Mouse (Mus musculus) midbrain, postnatal 0 days (tissue): Measurements from ENCODE around the gene Nudt2. TPM values are rescaled to one million over a fixed set of nuclear protein-coding genes. Genes with fewer than 3 reads are reported as not detected.

Experiments used
- ATAC-seq: fragments of 200-750 bp; cut with Nextera tagmentation; 2 replicates; pipeline ENCODE4 v1.8.0; 2017; ENCODE audit warnings: moderate number of reproducible peaks, mild to moderate bottlenecking, moderate TSS enrichment, moderate library complexity; ENCODE audit not compliant: low FRiP score
- DNase-seq: peaks from one replicate; pipeline ENCODE4 v3.0.0-alpha.2; 2015; ENCODE audit warnings: low spot score
- H3K27ac ChIP-seq: fragments of 300-500 bp; sonication (generic); 2 replicates; pipeline ENCODE4 v1.5.1; 2014; ENCODE audit warnings: low read depth, mild to moderate bottlenecking, low read length, mixed read lengths
- H3K27me3 ChIP-seq: fragments of 300-500 bp; sonication (generic); 2 replicates; pipeline ENCODE4 v1.6.1; 2014; ENCODE audit warnings: low read length, control low read depth, mixed read lengths; ENCODE audit not compliant: insufficient read depth
- H3K36me3 ChIP-seq: fragments of 300-500 bp; sonication (generic); 2 replicates; pipeline ENCODE4 v1.6.1; 2014; ENCODE audit warnings: low read length, control low read depth, mixed read lengths; ENCODE audit not compliant: insufficient read depth
- H3K4me1 ChIP-seq: fragments of 300-500 bp; sonication (generic); 2 replicates; pipeline ENCODE4 v1.6.1; 2014; ENCODE audit warnings: mild to moderate bottlenecking, control low read depth, antibody characterized with exemption, low read length, mixed read lengths; ENCODE audit not compliant: insufficient read depth
- H3K4me2 ChIP-seq: fragments of 300-500 bp; sonication (generic); 2 replicates; pipeline ENCODE4 v1.6.1; 2014; ENCODE audit warnings: low read depth, mild to moderate bottlenecking, low read length, mixed read lengths; ENCODE audit not compliant: poor library complexity, severe bottlenecking
- H3K4me3 ChIP-seq: fragments of 300-500 bp; sonication (generic); 2 replicates; pipeline ENCODE4 v1.5.1; 2014; ENCODE audit warnings: low read depth, mild to moderate bottlenecking, low read length, moderate library complexity
- H3K9ac ChIP-seq: fragments of 300-500 bp; sonication (generic); replicated peaks from 2 replicates; pipeline ENCODE4 v1.6.1; 2014; ENCODE audit warnings: mild to moderate bottlenecking, low read length, moderate library complexity, mixed read lengths; ENCODE audit not compliant: poor library complexity, severe bottlenecking
- H3K9me3 ChIP-seq: fragments of 300-500 bp; sonication (generic); 2 replicates; pipeline ENCODE4 v1.6.1; 2016; ENCODE audit warnings: low read length, control low read depth
- CTCF ChIP-seq: IDR thresholded peaks from 2 replicates; pipeline ENCODE4 v1.5.1; 2016; ENCODE audit warnings: antibody characterized with exemption, mild to moderate bottlenecking
- WGBS: fragments of 180-500 bp; shearing (Covaris S2); extraction: QIAGEN DNeasy Blood & Tissue Kit; methylation state at CpG from one replicate; pipeline ENCODE4 v1.1.7; 2014; 5-methylcytosine and 5-hydroxymethylcytosine counted together
- polyA plus RNA-seq: library from polyadenylated mRNA; unstranded; fragments of >200 nt; fragmentation: Nextera tagmentation; extraction: Ambion mirVana; gene quantifications from 2 replicates; pipeline ENCODE4 v1.2.1, GENCODE M21; 2015
- total RNA-seq: library from RNA; depleted of rRNA; stranded (reverse); fragments of >200 nt; gene quantifications from 2 replicates; pipeline ENCODE4 v1.2.3, GENCODE M21; 2014

The Nudt2 gene
- total and polyA plus RNA-seq, 2 experiments from 2014 or later, result 41.0 to 70.7 TPM

- Histone ChIP-seq H3K4me3 (peak overlapping the region; percentile 66), H3K4me1 (no peaks in the 10 kb centered on the region; the same call in 1 of the 2 replicates), H3K9ac (peak overlapping the region; percentile 74), H3K27ac (peak overlapping the region; percentile 71), H3K9me3 (no peaks in the 10 kb centered on the region), H3K36me3 (no peaks in the 10 kb centered on the region), H3K27me3 (no peaks in the 10 kb centered on the region), H3K4me2 (peak overlapping the region; percentile 57)
- TF ChIP-seq CTCF, result peak; percentile 40
- peak; percentile 48 for ATAC-seq
- 3% methylated on average over 17 of the region's 17 CpGs for WGBS
- peak; percentile 45 for DNase-seq
Measured at GRCm38 (mm10) chr4:41465287-41465665, 325 bp downstream of the Nudt2 start.

- no peak overlapping the region for H3K4me3 ChIP-seq
- peak; percentile 83 for TF ChIP-seq CTCF
- H3K4me2 ChIP-seq, result no peak overlapping the region
- no peaks in the 10 kb centered on the region; the same call in 1 of the 2 replicates for H3K4me1 ChIP-seq
- H3K27me3 ChIP-seq, result no peaks in the 10 kb centered on the region
- 0 out of 2 replicates have a peak overlapping the region, but pooled peaks have one; percentile 2 for H3K27ac ChIP-seq
- no peaks in the 10 kb centered on the region for H3K36me3 ChIP-seq
- H3K9me3 ChIP-seq, result no peaks in the 10 kb centered on the region
- DNase-seq (peak; percentile 84), ATAC-seq (no peak)
- no peak overlapping the region for H3K9ac ChIP-seq
- WGBS, result 50% methylated on average over 17 of the region's 17 CpGs
Measured at GRCm38 (mm10) chr4:41468396-41469080, 3.6 kb downstream of the Nudt2 start.

GRCm38 (mm10) chr4:41469199-41469598 is 4.2 kb downstream of the Nudt2 start:
- Histone ChIP-seq H3K4me1 (no peaks in the 10 kb centered on the region; the same call in 1 of the 2 replicates), H3K4me3 (no peak overlapping the region), H3K9ac (no peak overlapping the region), H3K27ac (0 out of 2 replicates have a peak overlapping the region, but pooled peaks have one; percentile 2), H3K4me2 (no peak overlapping the region), H3K27me3 (no peaks in the 10 kb centered on the region), H3K9me3 (no peaks in the 10 kb centered on the region), H3K36me3 (no peaks in the 10 kb centered on the region)
- DNase-seq (no peak), ATAC-seq (no peak)
- no peak for TF ChIP-seq CTCF
- whole genome bisulfite sequencing, result 74% methylated on average over 10 of the region's 10 CpGs

GRCm38 (mm10) chr4:41470051-41470683 is 5.2 kb downstream of the Nudt2 start:
- no peaks in the 10 kb centered on the region; the same call in 1 of the 2 replicates for H3K4me1 ChIP-seq
- WGBS, result 53% methylated on average over 7 of the region's 7 CpGs
- no peak for ATAC-seq
- no peaks in the 10 kb centered on the region for H3K36me3 ChIP-seq
- no peak overlapping the region; the same call in 1 of the 2 replicates for H3K27ac ChIP-seq
- no peak overlapping the region for H3K4me3 ChIP-seq
- no peak for TF ChIP-seq CTCF
- peak; percentile 27 for DNase-seq
- H3K9ac ChIP-seq, result 0 out of 2 replicates have a peak overlapping the region, but pooled peaks have one; percentile 13
- H3K4me2 ChIP-seq, result no peak overlapping the region
- H3K27me3 ChIP-seq, result no peaks in the 10 kb centered on the region
- H3K9me3 ChIP-seq, result no peaks in the 10 kb centered on the region

GRCm38 (mm10) chr4:41470684-41471383 is 5.9 kb downstream of the Nudt2 start:
- no peak for TF ChIP-seq CTCF
- H3K9me3 ChIP-seq, result no peaks in the 10 kb centered on the region
- H3K4me1 ChIP-seq, result no peaks in the 10 kb centered on the region; the same call in 1 of the 2 replicates
- H3K36me3 ChIP-seq, result no peaks in the 10 kb centered on the region
- 38% methylated on average over 5 of the region's 5 CpGs for WGBS
- DNase-seq (peak; percentile 74), ATAC-seq (peak; percentile 62)
- H3K4me3 ChIP-seq, result no peak overlapping the region
- 0 out of 2 replicates have a peak overlapping the region, but pooled peaks have one; percentile 13 for H3K9ac ChIP-seq
- peak overlapping the region; percentile 47 for H3K27ac ChIP-seq
- H3K4me2 ChIP-seq, result no peak overlapping the region
- no peaks in the 10 kb centered on the region for H3K27me3 ChIP-seq
